Mouse (Mus musculus) MEL-GATA-1-ER (cell line): ENCODE measurements around the gene 2200002D01Rik.
"Not testable (repeated sequence)": the region's sequence is repeated elsewhere in the genome, so short reads cannot be mapped to it uniquely, and the experiment has no call there.

Source experiments
- DNase-seq: peaks from one replicate; pipeline ENCODE4 v3.0.0-alpha.2; 2012; ENCODE audit warnings: low read depth; ENCODE audit errors: extremely low read depth

2200002D01Rik gene

DNA sequence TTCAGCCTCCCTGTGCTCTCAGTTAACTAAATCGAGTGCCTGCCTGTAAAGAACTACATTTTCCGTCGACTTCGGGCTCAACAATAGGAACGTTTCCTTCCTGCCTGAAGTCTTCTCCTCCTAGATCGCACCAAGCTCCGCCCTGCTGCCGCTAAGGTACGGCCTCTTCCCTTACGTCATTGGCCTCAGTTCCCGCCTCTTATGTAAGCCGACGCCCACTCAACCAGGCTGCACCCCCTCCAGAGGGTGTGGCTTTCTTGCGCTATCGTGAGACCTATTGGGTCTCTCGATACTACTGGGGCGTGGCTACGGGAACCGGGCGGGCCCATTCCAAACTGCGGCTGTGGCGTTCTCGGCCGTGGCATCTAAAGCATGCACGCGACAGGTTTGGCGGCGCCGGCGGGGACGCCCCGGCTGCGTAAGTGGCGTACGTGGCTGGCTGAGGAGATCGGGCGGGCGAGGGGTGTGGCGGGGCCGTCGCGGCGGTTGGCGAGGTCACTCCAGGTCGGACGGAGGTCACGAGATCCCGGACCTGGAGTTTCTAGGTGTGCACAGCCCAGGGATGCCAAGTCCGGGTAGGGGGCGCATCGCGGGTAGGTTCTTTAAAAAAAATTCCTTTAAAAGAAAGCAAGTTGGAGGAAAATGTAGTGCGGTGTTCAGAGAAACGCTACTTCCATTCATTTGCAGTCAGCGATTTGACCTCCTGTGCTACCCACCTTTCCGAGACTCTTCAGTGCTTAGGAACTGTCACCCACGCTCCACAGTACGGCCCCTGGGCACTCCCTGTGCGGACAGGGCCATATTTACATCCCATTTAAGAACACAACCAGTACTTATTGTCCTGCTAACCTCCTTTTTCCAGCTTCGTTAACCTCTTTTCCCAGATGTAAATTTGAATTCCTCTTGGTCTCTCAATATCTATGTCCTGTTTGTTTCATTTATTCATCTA lies 10.0 kb downstream of the 2200002D01Rik start, which contains the start of gene Yif1b:
Yif1b (plus strand) TSS at position 311 of the 949 bp plus-strand sequence.
- DNase-seq = peak; percentile 96

DNA sequence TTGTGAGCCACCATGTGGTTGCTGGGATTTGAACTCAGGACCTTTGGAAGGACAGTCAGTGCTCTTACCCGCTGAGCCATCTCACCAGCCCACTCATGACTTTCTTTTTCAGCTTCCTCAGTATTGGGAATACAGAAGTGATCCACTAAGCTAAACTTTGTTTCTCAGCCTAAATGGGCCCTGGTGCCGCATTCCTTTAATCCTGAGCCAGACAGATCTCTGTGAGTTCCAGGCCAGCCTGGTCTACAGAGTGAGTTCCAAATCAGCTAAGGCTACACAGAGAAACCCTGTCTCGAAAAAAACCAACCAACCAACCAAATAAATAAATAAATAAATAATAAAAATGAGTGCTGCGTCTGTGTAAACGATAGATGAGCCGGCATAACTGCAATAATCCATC lies 10.7 kb downstream of the 2200002D01Rik start:
- DNase-seq = not testable (repeated sequence)

- no peak for DNase-seq
Measured at GRCm38 (mm10) chr7:29236593-29236992, 11.7 kb downstream of the 2200002D01Rik start.

DNA sequence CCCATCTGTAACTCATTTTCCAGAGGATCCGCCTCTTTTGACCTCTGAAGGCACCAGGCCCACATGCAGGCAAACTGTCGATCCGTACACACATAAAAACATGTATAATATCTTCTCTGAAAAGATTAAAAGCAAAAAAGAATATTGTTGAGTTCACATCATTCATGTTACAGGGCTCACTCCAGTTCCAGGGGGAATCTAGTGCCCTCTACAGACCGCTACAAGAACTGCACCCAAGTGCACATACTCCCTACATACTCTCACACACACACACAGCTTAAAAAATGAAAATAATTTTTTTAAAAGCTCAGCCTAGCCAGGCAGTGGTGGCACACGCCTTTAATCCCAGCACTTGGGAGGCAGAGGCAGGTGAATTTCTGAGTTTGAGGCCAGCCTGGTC lies 13.6 kb downstream of the 2200002D01Rik start:
- peak; percentile 35 for DNase-seq

DNA sequence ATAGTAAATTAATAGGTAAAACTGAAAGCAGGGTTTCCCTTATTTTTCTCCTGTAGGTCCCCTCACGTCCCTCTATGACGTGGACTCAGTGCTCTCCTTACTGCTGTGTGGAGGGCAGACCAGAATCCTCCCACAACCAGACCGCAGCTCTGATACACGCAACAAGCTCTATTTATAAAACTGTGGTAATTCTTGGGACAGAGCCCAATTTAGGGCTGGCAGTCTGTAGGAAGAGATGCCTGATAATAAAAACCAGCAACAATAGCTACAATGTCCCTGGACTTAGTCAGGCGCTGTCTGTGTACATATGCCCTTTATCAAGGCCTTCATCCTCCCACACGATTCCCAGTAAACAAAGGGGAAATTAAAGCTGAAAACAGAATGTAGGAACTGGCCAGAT lies 14.5 kb downstream of the 2200002D01Rik start:
- DNase-seq = peak; percentile 67

DNA sequence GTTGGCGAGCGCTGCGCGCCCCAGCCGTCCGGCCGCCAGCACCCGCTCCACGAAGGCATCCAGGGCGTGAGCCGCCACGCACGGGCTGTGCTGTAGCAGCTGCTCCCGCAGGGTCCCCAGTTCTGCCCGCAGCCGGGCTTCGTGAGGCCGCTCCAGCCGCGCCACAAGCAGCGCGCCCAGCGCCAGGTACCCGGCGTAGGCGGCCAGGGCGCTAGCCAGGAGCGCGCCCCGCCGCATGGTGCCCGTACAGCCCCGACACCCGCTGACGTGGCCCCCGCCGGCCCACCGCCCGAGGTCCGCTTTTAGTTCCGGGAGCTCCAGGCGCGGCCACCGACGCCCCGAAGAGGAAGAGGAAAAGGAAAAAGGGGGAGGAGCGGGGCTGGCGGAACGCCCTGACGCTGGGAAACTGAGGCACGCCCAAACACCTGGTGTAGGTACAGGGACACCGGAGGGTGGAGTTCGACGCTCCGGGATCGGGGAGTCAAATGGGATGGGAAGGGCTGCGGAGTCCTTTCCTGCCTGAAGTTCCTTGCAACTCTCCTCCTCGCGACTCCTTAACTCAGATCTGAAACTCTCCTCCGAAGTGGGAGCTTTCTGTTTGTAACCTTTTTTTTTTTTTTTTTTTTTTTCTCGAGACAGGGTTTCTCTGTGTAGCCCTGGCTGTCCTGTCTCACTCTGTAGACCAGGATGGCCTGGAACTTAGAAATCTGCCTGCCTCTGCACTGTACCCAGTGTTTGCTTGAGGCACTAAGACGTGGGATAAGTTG lies 15.8 kb downstream of the 2200002D01Rik start, which contains the start of gene Kcnk6:
Kcnk6 (minus strand) TSS at position 269 of the 767 bp plus-strand sequence.
- no peak for DNase-seq

DNA sequence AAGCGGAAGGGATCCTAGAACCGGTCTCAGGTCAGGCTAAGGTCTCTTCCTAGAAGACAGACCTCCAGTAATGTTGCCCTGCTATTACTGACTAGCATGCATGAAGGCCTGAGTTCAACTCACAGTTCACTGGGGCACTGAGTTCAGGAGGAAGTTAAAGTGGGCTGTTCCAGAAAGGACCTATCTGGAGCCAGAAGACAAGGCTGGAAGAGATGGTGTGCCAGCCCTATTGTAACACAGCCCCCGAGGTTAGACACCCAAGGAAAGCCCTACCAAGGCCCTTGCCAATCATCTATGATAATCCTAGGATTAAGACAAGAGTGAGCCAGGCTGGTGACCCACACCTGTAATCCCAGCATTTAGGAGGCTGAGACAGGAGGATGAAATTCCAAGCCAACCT lies 16.7 kb downstream of the 2200002D01Rik start:
- no peak for DNase-seq

DNA sequence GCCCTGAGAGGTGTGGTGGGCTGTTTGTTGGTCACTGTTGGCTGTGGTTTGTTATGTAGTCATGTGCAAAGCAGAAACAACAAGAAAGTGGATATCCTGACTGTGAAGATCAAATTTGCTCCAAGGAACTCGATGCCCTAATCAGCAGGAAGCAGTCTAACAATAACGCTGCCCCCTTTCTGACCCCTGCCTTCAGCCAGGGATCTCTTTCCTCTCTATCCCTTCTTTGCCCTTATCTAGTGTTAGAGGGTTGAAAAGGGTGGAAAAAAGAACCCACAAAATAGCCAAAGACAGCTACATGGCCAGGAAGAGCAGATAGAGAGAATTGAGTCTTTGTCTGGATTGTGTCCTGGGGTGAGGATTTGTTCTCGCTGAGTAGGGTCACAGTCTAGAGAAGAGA lies 17.7 kb downstream of the 2200002D01Rik start:
- DNase-seq = no peak

- DNase-seq = no peak
Measured at GRCm38 (mm10) chr7:29228202-29228601, 20.1 kb downstream of the 2200002D01Rik start.

DNA sequence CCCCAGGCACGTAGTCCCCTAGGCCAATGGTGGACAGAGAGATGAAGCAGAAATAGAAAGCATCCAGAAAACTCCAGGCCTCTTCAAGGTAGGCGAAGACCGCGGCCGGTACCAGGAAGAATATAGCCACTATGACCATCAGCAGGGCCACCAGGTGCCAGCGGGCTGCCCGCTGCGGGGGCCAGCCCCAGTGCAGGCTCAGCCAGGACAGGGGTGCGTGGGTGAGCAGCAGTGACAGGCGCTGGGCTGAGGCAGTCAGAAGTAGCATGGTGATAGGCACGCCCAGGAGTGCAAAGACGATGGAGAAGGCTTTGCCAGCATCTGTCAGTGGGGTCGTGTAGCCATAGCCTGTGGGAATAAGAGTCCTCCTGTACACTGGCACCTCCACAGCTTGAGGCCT lies 22.7 kb downstream of the 2200002D01Rik start:
- DNase-seq = no peak

DNA sequence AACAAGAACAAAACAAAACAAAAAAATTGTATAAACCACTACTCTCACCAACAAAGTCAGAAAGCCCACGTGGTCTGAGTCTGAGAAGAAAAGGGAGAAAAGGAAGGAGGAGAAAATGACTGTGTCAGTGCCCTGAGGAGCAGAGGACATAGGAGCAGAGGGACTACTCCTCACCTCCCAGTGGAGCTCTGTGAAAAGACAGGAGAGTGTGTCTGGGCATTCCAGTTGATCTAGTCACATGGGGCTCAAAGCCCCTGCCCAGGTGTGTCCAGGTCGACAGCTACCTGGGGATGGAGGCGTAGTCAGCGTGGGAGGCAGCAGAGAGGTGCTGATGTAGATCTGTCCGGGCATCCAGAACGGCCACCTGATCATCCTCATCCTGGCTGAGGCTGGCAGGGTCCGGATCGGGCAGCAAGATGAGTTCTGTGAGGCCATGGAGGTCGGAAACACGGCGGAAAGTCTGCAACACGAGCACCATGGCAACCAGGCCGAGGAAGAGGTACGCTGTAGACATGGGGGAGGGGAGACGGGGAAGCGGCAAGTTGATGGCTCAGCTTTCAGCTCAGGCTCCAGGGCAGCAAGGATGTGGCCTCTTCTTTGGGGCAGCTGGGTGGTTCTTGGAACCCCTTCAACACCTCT lies 23.4 kb downstream of the 2200002D01Rik start:
- no peak for DNase-seq

- no peak for DNase-seq
Measured at GRCm38 (mm10) chr7:29214846-29215245, 33.4 kb downstream of the 2200002D01Rik start.

- DNase-seq = no peak
Measured at GRCm38 (mm10) chr7:29214236-29214635, 34.0 kb downstream of the 2200002D01Rik start.

GRCm38 (mm10) chr7:29213675-29214082 lies 34.6 kb downstream of the 2200002D01Rik start, which contains the start of gene Catsperg1:
Gene Catsperg1 (minus strand): TSS chr7:29214035.
- DNase-seq = no peak

- DNase-seq = not testable (repeated sequence)
Measured at GRCm38 (mm10) chr7:29212775-29213560, 35.3 kb downstream of the 2200002D01Rik start.

DNA sequence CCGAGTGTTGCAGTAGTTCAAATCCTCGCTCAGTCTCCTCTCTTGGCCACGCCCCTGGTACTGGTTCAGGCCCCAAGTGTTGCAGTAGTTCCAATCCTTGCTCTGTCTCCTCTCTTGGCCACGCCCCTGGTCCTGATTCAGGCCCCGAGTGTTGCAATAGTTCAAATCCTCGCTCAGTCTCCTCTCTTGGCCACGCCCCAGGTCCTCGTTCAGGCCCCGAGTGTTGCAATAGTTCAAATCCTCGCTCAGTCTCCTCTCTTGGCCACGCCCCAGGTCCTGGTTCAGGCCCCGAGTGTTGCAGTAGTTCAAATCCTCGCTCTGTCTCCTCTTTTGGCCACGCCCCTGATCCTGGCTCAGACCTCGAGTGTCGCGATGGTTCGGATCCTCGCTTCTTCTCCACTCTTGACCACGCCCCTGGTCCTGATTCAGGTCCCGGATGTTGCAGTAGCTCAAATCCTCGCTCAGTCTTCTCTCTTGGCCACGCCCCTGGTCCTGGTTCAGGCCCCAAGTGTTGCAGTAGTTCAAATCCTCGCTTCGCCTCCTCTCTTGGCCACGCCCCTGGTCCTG lies 36.0 kb downstream of the 2200002D01Rik start:
- peak; percentile 91 for DNase-seq

DNA sequence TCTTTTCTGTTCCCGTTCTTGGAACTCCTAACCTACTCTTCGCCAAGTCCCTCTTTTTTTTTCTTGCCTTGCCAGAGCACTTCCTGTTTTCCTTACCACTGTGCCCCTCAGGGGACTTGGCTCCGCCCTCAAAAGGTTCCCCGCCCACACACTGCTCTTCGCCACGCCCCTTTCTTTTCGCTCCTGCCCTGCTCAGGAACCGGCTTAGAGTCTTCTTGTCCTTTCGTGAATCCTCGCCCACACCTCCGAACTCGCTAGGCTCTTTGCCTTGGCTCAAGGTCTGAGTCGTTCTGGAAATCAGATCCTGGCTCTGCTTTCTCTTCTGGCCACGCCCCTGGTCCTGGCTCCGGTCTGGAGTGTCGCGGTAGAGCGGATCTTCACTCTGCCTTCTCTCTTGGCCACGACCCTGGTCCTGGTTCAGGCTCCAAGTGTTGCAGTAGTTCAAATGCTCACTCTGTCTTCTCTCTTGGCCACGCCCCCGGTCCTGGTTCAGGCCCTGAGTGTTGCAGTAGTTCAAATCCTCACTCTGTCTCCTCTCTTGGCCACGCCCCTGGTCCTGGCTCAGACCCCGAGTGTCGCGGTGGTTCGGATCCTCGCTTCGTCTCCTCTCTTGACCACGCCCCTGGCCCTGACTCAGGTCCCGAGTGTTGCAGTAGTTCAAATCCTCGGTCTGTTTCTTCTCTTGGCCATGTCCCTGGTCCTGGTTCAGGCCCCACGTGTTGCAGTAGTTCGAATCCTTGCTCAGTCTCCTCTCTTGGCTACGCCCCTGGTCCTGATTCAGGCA lies 36.7 kb downstream of the 2200002D01Rik start:
- peak; percentile 83 for DNase-seq

GRCm38 (mm10) chr7:29211013-29211412 lies 37.3 kb downstream of the 2200002D01Rik start:
- not testable (repeated sequence) for DNase-seq

DNA sequence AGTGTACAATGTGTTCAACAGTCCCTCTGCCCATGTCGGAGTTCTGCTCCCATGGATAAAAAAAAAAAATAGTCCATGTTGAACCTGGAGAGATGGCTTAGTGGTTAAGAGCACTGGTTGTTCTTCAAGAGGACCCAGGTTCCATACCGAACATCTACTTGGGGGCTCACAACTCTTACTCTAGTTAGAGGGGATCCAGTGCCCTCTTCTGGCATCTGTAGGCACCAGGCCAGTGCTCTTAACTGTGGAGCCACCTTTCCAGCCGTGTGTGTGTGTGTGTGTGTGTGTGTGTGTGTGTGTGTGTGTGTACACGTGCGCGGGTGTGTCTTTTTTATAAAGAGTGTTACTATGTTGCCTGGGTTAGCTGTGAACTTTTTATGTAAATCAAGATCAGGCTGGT lies 45.7 kb downstream of the 2200002D01Rik start:
- no peak for DNase-seq
